Mouse (Mus musculus): ENCODE measurements around the gene Hif3a. TPM values are rescaled to one million over a fixed set of nuclear protein-coding genes. Genes with fewer than 3 reads are reported as not detected.
"Not testable (repeated sequence)": the region's sequence is repeated elsewhere in the genome, so short reads cannot be mapped to it uniquely, and the experiment has no call there.

Hif3a gene
- polyA plus RNA-seq, 1 experiment from 2014 or later = 3.9 TPM

GRCm38 (mm10) chr7:17078076-17078654 lies 15.9 kb upstream of the Hif3a start:
- H3K4me1 ChIP-seq (ENCODE audit: insufficient read depth) = peaks cover 2% of the 10 kb centered on the region; the same call in 1 of the 2 replicates
- no peak overlapping the region for H3K4me2 ChIP-seq (ENCODE audit: low read depth, low read length)
- no peak for ATAC-seq
- H3K9ac ChIP-seq (replicated peaks) = no peak overlapping the region
- 74% methylated on average over 7 of the region's 7 CpGs for WGBS (ENCODE audit: insufficient replicate concordance)
- TF ChIP-seq CTCF (IDR thresholded peaks at IDR 0.05; ENCODE audit: low read depth) = no peak
- TF ChIP-seq EP300 (IDR thresholded peaks at IDR 0.05; ENCODE audit: low read depth) = no peak
- no peaks in the 10 kb centered on the region for H3K9me3 ChIP-seq (ENCODE audit: low read length)
- no peak overlapping the region for H3K4me3 ChIP-seq (ENCODE audit: low read depth, low read length)
- H3K27me3 ChIP-seq (ENCODE audit: insufficient read depth, low read length) = no peaks in the 10 kb centered on the region
- DNase-seq = no peak
- no peaks in the 10 kb centered on the region for H3K36me3 ChIP-seq (replicated peaks; ENCODE audit: insufficient read depth, low read length)
- no peak overlapping the region for H3K27ac ChIP-seq (ENCODE audit: low read depth)

- ATAC-seq (no peak), DNase-seq (no peak)
- Histone ChIP-seq H3K27me3 (ENCODE audit: insufficient read depth, low read length) (no peaks in the 10 kb centered on the region), H3K27ac (ENCODE audit: low read depth) (no peak overlapping the region), H3K4me1 (ENCODE audit: insufficient read depth) (peaks cover 2% of the 10 kb centered on the region; the same call in 1 of the 2 replicates), H3K36me3 (replicated peaks; ENCODE audit: insufficient read depth, low read length) (no peaks in the 10 kb centered on the region), H3K4me3 (ENCODE audit: low read depth, low read length) (no peak overlapping the region), H3K4me2 (ENCODE audit: low read depth, low read length) (no peak overlapping the region), H3K9ac (replicated peaks) (no peak overlapping the region), H3K9me3 (ENCODE audit: low read length) (no peaks in the 10 kb centered on the region)
- 80% methylated on average over 1 of the region's 1 CpGs for WGBS (ENCODE audit: insufficient replicate concordance)
- TF ChIP-seq CTCF (IDR thresholded peaks at IDR 0.05; ENCODE audit: low read depth) (no peak), EP300 (IDR thresholded peaks at IDR 0.05; ENCODE audit: low read depth) (no peak)
Measured at GRCm38 (mm10) chr7:17076542-17076941, 14.3 kb upstream of the Hif3a start.

- Histone ChIP-seq H3K4me3 (ENCODE audit: low read depth, low read length) (0 out of 2 replicates have a peak within 1 kb of the TSS, but pooled peaks have one; percentile 7), H3K9ac (replicated peaks) (no peak within 1 kb of the TSS), H3K4me2 (ENCODE audit: low read depth, low read length) (peak within 1 kb of the TSS; percentile 61), H3K27ac (ENCODE audit: low read depth) (peak within 1 kb of the TSS; percentile 77), H3K4me1 (ENCODE audit: insufficient read depth) (peaks cover 2% of the 10 kb centered on the region; the same call in 1 of the 2 replicates), H3K36me3 (replicated peaks; ENCODE audit: insufficient read depth, low read length) (no peaks in the 10 kb centered on the region), H3K27me3 (ENCODE audit: insufficient read depth, low read length) (no peaks in the 10 kb centered on the region), H3K9me3 (ENCODE audit: low read length) (no peaks in the 10 kb centered on the region)
- 43% methylated on average over 23 of the region's 23 CpGs for WGBS (ENCODE audit: insufficient replicate concordance)
- peak; percentile 98 for TF ChIP-seq CTCF (IDR thresholded peaks at IDR 0.05; ENCODE audit: low read depth)
- peak; percentile 86 for TF ChIP-seq EP300 (IDR thresholded peaks at IDR 0.05; ENCODE audit: low read depth)
- DNase-seq (peak; percentile 77), ATAC-seq (peak; percentile 98)
Measured at GRCm38 (mm10) chr7:17073904-17074615, 11.8 kb upstream of the Hif3a start, which contains the start of gene Psg16. Gene Psg16 (plus strand): TSS chr7:17074040.

GRCm38 (mm10) chr7:17073513-17073903 lies 11.3 kb upstream of the Hif3a start:
- TF ChIP-seq CTCF (IDR thresholded peaks at IDR 0.05; ENCODE audit: low read depth) (no peak), EP300 (IDR thresholded peaks at IDR 0.05; ENCODE audit: low read depth) (no peak)
- WGBS (ENCODE audit: insufficient replicate concordance) = 51% methylated on average over 5 of the region's 5 CpGs
- Histone ChIP-seq H3K27me3 (ENCODE audit: insufficient read depth, low read length) (no peaks in the 10 kb centered on the region), H3K9ac (replicated peaks) (no peak overlapping the region), H3K4me3 (ENCODE audit: low read depth, low read length) (no peak overlapping the region), H3K27ac (ENCODE audit: low read depth) (0 out of 2 replicates have a peak overlapping the region, but pooled peaks have one; percentile 77), H3K4me1 (ENCODE audit: insufficient read depth) (peaks cover 2% of the 10 kb centered on the region; the same call in 1 of the 2 replicates), H3K36me3 (replicated peaks; ENCODE audit: insufficient read depth, low read length) (no peaks in the 10 kb centered on the region), H3K9me3 (ENCODE audit: low read length) (no peaks in the 10 kb centered on the region), H3K4me2 (ENCODE audit: low read depth, low read length) (peak overlapping the region; percentile 61; the same call in 1 of the 2 replicates)
- ATAC-seq = no peak
- no peak for DNase-seq

- H3K9me3 ChIP-seq (ENCODE audit: low read length); DNase-seq: not testable (repeated sequence)
Measured at GRCm38 (mm10) chr7:17067651-17068050, 5.4 kb upstream of the Hif3a start.

GRCm38 (mm10) chr7:17067000-17067399 lies 4.8 kb upstream of the Hif3a start:
- H3K4me1 ChIP-seq (ENCODE audit: insufficient read depth) = peaks cover 20% of the 10 kb centered on the region
- H3K27me3 ChIP-seq (ENCODE audit: insufficient read depth, low read length) = no peaks in the 10 kb centered on the region
- ATAC-seq (no peak), DNase-seq (no peak)
- no peaks in the 10 kb centered on the region for H3K9me3 ChIP-seq (ENCODE audit: low read length)
- no peak overlapping the region for H3K4me2 ChIP-seq (ENCODE audit: low read depth, low read length)
- H3K36me3 ChIP-seq (replicated peaks; ENCODE audit: insufficient read depth, low read length) = no peaks in the 10 kb centered on the region
- no peak overlapping the region for H3K4me3 ChIP-seq (ENCODE audit: low read depth, low read length)
- no peak for TF ChIP-seq EP300 (IDR thresholded peaks at IDR 0.05; ENCODE audit: low read depth)
- no peak for TF ChIP-seq CTCF (IDR thresholded peaks at IDR 0.05; ENCODE audit: low read depth)
- H3K9ac ChIP-seq (replicated peaks) = no peak overlapping the region
- H3K27ac ChIP-seq (ENCODE audit: low read depth) = no peak overlapping the region

More at GRCm38 (mm10) chr7:17067651-17068050, 5.4 kb upstream of the Hif3a start:
- WGBS (ENCODE audit: insufficient replicate concordance) = 59% methylated on average over 5 of the region's 5 CpGs
- not testable (repeated sequence) for H3K4me3 ChIP-seq (ENCODE audit: low read depth, low read length); ATAC-seq; H3K27me3 ChIP-seq (ENCODE audit: insufficient read depth, low read length); H3K9ac ChIP-seq (replicated peaks); H3K36me3 ChIP-seq (replicated peaks; ENCODE audit: insufficient read depth, low read length); H3K4me2 ChIP-seq (ENCODE audit: low read depth, low read length); H3K27ac ChIP-seq (ENCODE audit: low read depth)
- H3K4me1 ChIP-seq (ENCODE audit: insufficient read depth) = peaks cover 14% of the 10 kb centered on the region

Measured in liver, postnatal 0 days (tissue).